Comparison of ENCODE assay signal across 22 mouse cellular contexts in genomic region chr13:51090105-51090661, GRCm38 (mm10). TPM values are rescaled to one million over a fixed set of nuclear protein-coding genes. Genes with fewer than 3 reads are reported as not detected.
DNase-seq lines count a peak whose midpoint lies in the region; ATAC-seq and TF ChIP-seq lines count a peak whose summit lies in the region.
"Had no signal": no experiment of that assay in that cellular context is flagged by ENCODE, and none has a peak within 500 bp of the region (broad histone marks: within the 10 kb centered on the region; RNA-seq: fewer than 3 reads in every experiment).

No protein-coding gene starts in this region.

- 67% methylated on average over 5 of the region's 5 CpGs for WGBS in heart, embryonic 12.5 days
- 59% methylated on average over 5 of the region's 5 CpGs for WGBS in limb, embryonic 14.5 days
- WGBS in midbrain, postnatal 0 days: 85% methylated on average over 5 of the region's 5 CpGs

- peaks cover 12% of the 10 kb centered on the region; the same call in 1 of the 2 replicates for H3K9me3 ChIP-seq in heart, embryonic 12.5 days (replicated peaks)
- no peaks in the 10 kb centered on the region for H3K9me3 ChIP-seq in limb, embryonic 14.5 days (ENCODE audit: control insufficient read depth, low read length)
- H3K9me3 ChIP-seq in midbrain, postnatal 0 days (ENCODE audit: low read length): no peaks in the 10 kb centered on the region
- H3K9me3 ChIP-seq: forebrain, embryonic 15.5 days; heart, embryonic 10.5 days; hindbrain, embryonic 12.5 days; midbrain, embryonic 15.5 days; neural tube, embryonic 15.5 days had no signal

- no peaks in the 10 kb centered on the region for H3K36me3 ChIP-seq in heart, embryonic 12.5 days
- H3K36me3 ChIP-seq in limb, embryonic 14.5 days (ENCODE audit: control insufficient read depth, insufficient read depth, low read length): no peaks in the 10 kb centered on the region
- no peaks in the 10 kb centered on the region for H3K36me3 ChIP-seq in midbrain, postnatal 0 days (ENCODE audit: insufficient read depth, low read length)
- H3K36me3 ChIP-seq: forebrain, embryonic 15.5 days; heart, embryonic 10.5 days; hindbrain, embryonic 12.5 days; limb, embryonic 13.5 days; midbrain, embryonic 15.5 days; neural tube, embryonic 15.5 days had no signal

- no peak overlapping the region for H3K9ac ChIP-seq in heart, embryonic 12.5 days
- H3K9ac ChIP-seq in limb, embryonic 14.5 days (ENCODE audit: low read depth, low read length, severe bottlenecking): no peak overlapping the region
- no peak overlapping the region for H3K9ac ChIP-seq in midbrain, postnatal 0 days (replicated peaks; ENCODE audit: low read length, poor library complexity, severe bottlenecking)
- H3K9ac ChIP-seq: forebrain, embryonic 15.5 days; hindbrain, embryonic 12.5 days; limb, embryonic 13.5 days; midbrain, embryonic 15.5 days; neural tube, embryonic 15.5 days had no signal

- 0 out of 2 replicates have a peak, but pooled peaks have one; percentile 15 for ATAC-seq in heart, embryonic 12.5 days (ENCODE audit: insufficient number of reproducible peaks, low FRiP score)
- ATAC-seq in limb, embryonic 14.5 days (ENCODE audit: low FRiP score, low read depth): no peak
- ATAC-seq in midbrain, postnatal 0 days (ENCODE audit: low FRiP score): no peak
- ATAC-seq: forebrain, embryonic 15.5 days; midbrain, embryonic 15.5 days had no signal

- no peak for TF ChIP-seq POLR2A in limb, embryonic 14.5 days (IDR thresholded peaks at IDR 0.05; ENCODE audit: borderline replicate concordance, extremely low read depth, insufficient read depth, insufficient read length)

- no peaks in the 10 kb centered on the region for H3K4me1 ChIP-seq in heart, embryonic 12.5 days (replicated peaks)
- H3K4me1 ChIP-seq in limb, embryonic 14.5 days (ENCODE audit: control insufficient read depth, insufficient read depth, low read length): no peaks in the 10 kb centered on the region
- no peaks in the 10 kb centered on the region for H3K4me1 ChIP-seq in midbrain, postnatal 0 days (ENCODE audit: insufficient read depth, low read length)
- H3K4me1 ChIP-seq: forebrain, embryonic 15.5 days; heart, embryonic 10.5 days; hindbrain, embryonic 12.5 days; limb, embryonic 13.5 days; midbrain, embryonic 15.5 days; neural tube, embryonic 15.5 days had no signal

- no peak overlapping the region for H3K4me2 ChIP-seq in heart, embryonic 12.5 days
- H3K4me2 ChIP-seq in limb, embryonic 14.5 days (replicated peaks; ENCODE audit: low read depth, low read length, severe bottlenecking): no peak overlapping the region
- H3K4me2 ChIP-seq in midbrain, postnatal 0 days (ENCODE audit: low read depth, low read length, poor library complexity, severe bottlenecking): no peak overlapping the region
- H3K4me2 ChIP-seq: forebrain, embryonic 15.5 days; hindbrain, embryonic 12.5 days; limb, embryonic 13.5 days; midbrain, embryonic 15.5 days; neural tube, embryonic 15.5 days had no signal

- no peak for DNase-seq in heart, postnatal 4 days
- DNase-seq in urinary bladder, adult 18-20 months (ENCODE audit: low spot score in 2 of 2): peak; percentile 40 to 41
- no peak for DNase-seq in urinary bladder, postnatal 10 days (ENCODE audit: low spot score)
- DNase-seq in limb, embryonic 14.5 days (ENCODE audit: low spot score): peak; percentile 15
- DNase-seq in testis, postnatal 10 days (ENCODE audit: low spot score): peak; percentile 59
- no peak for DNase-seq in midbrain, postnatal 0 days (ENCODE audit: low spot score)
- DNase-seq in kidney, adult 11 months: no peak
- DNase-seq: adrenal gland, postnatal 36 days; cerebellum, adult 11-12 months; cerebellum, postnatal 25 days; heart, postnatal 10 days; lung, adult 2 months; thymus, postnatal 14 days had no signal

- no peaks in the 10 kb centered on the region for H3K27me3 ChIP-seq in heart, embryonic 12.5 days (replicated peaks)
- no peaks in the 10 kb centered on the region for H3K27me3 ChIP-seq in limb, embryonic 14.5 days (ENCODE audit: control insufficient read depth, insufficient read depth, low read length)
- H3K27me3 ChIP-seq in midbrain, postnatal 0 days (ENCODE audit: insufficient read depth, low read length): no peaks in the 10 kb centered on the region
- H3K27me3 ChIP-seq: CH12.LX; forebrain, embryonic 15.5 days; hindbrain, embryonic 12.5 days; limb, embryonic 13.5 days; midbrain, embryonic 15.5 days; neural tube, embryonic 15.5 days had no signal

- TF ChIP-seq CTCF in midbrain, postnatal 0 days (IDR thresholded peaks at IDR 0.05): no peak

- H3K27ac ChIP-seq in heart, embryonic 12.5 days (ENCODE audit: poor library complexity, severe bottlenecking): no peak overlapping the region
- no peak overlapping the region for H3K27ac ChIP-seq in limb, embryonic 14.5 days (replicated peaks; ENCODE audit: low read depth, low read length)
- no peak overlapping the region for H3K27ac ChIP-seq in midbrain, postnatal 0 days (ENCODE audit: low read depth, low read length)
- H3K27ac ChIP-seq: forebrain, embryonic 15.5 days; heart, embryonic 10.5 days; hindbrain, embryonic 12.5 days; limb, embryonic 13.5 days; midbrain, embryonic 15.5 days; neural tube, embryonic 15.5 days had no signal

- H3K4me3 ChIP-seq in heart, embryonic 12.5 days: no peak overlapping the region
- no peak overlapping the region for H3K4me3 ChIP-seq in limb, embryonic 14.5 days (replicated peaks; ENCODE audit: low read length)
- H3K4me3 ChIP-seq in midbrain, postnatal 0 days (ENCODE audit: low read depth, low read length): no peak overlapping the region
- H3K4me3 ChIP-seq: forebrain, embryonic 15.5 days; heart, embryonic 10.5 days; hindbrain, embryonic 12.5 days; limb, embryonic 13.5 days; megakaryocyte, embryonic 14.5 days; midbrain, embryonic 15.5 days; neural tube, embryonic 15.5 days had no signal

RNA-seq across cellular contexts. Expression of gene Spin1, which starts 10.5 kb away (rescaled TPM):
- 63.4 and 68.1 TPM in 2 replicates for polyA plus RNA-seq in heart, embryonic 12.5 days (2016; fragmentation: Nextera tagmentation; extraction: Ambion mirVana)
- total RNA-seq in heart, postnatal 4 days (2021): 10 to 100 TPM; 75.0 to 75.7 TPM
- polyA plus RNA-seq in limb, embryonic 14.5 days (2012; rRNA removed): 70.6 and 82.1 TPM in 2 replicates
- polyA plus RNA-seq in limb, embryonic 14.5 days (2014; fragmentation: Nextera tagmentation; extraction: Ambion mirVana): 115 and 131 TPM in 2 replicates
- total RNA-seq in midbrain, postnatal 0 days (2014; rRNA removed): 214 and 241 TPM in 2 replicates
- polyA plus RNA-seq in midbrain, postnatal 0 days (2015; fragmentation: Nextera tagmentation; extraction: Ambion mirVana): 154 and 158 TPM in 2 replicates

Comparison
In these comparisons a context has a peak if more than half of its experiments do, and no peak if none do; other contexts are left out.
1. DNase-seq: peak in urinary bladder, adult 18-20 months (2 of 2), limb, embryonic 14.5 days (single experiment) and testis, postnatal 10 days (single experiment); none in heart, postnatal 4 days (single experiment), urinary bladder, postnatal 10 days (single experiment), midbrain, postnatal 0 days (single experiment) and kidney, adult 11 months (single experiment).